Mouse (Mus musculus) intestine, embryonic 16.5 days (tissue): Measurements from ENCODE around the gene Pmf1. TPM values are rescaled to one million over a fixed set of nuclear protein-coding genes. Genes with fewer than 3 reads are reported as not detected.

ENCODE experiments used
- ATAC-seq: fragments of 200-750 bp; cut with Nextera tagmentation; 2 replicates; pipeline ENCODE4 v1.8.0; 2017; ENCODE audit warnings: moderate TSS enrichment, moderate library complexity
- H3K27ac ChIP-seq: fragments of 300-500 bp; sonication (generic); 2 replicates; pipeline ENCODE4 v1.5.1; 2014; ENCODE audit warnings: mild to moderate bottlenecking, low read length
- H3K27me3 ChIP-seq: fragments of 300-500 bp; sonication (generic); replicated peaks from 2 replicates; pipeline ENCODE4 v1.6.1; 2014; ENCODE audit warnings: low read length, control low read depth, mixed read lengths; ENCODE audit not compliant: control insufficient read depth, insufficient read depth
- H3K36me3 ChIP-seq: fragments of 300-500 bp; sonication (generic); 2 replicates; pipeline ENCODE4 v1.6.1; 2014; ENCODE audit warnings: low read length, control low read depth; ENCODE audit not compliant: control insufficient read depth, insufficient read depth
- H3K4me1 ChIP-seq: fragments of 300-500 bp; sonication (generic); 2 replicates; pipeline ENCODE4 v1.6.1; 2014; ENCODE audit warnings: low read length, control low read depth, mixed read lengths; ENCODE audit not compliant: control insufficient read depth, insufficient read depth
- H3K4me2 ChIP-seq: fragments of 300-500 bp; sonication (generic); 2 replicates; pipeline ENCODE4 v1.6.1; 2014; ENCODE audit warnings: low read depth, low read length, control low read depth
- H3K4me3 ChIP-seq: fragments of 300-500 bp; sonication (generic); 2 replicates; pipeline ENCODE4 v1.5.1; 2014; ENCODE audit warnings: mild to moderate bottlenecking, low read length
- H3K9ac ChIP-seq: fragments of 300-500 bp; sonication (generic); 2 replicates; pipeline ENCODE4 v1.6.1; 2014; ENCODE audit warnings: low read depth, low read length
- H3K9me3 ChIP-seq: fragments of 300-500 bp; sonication (generic); 2 replicates; pipeline ENCODE4 v1.6.1; 2016; ENCODE audit warnings: low read length, control low read depth; ENCODE audit not compliant: control insufficient read depth
- WGBS: fragments of 180-500 bp; shearing (Covaris S2); extraction: QIAGEN DNeasy Blood & Tissue Kit; methylation state at CpG from one replicate; pipeline ENCODE4 v1.1.7; 2014; 5-methylcytosine and 5-hydroxymethylcytosine counted together
- polyA plus RNA-seq: library from polyadenylated mRNA; unstranded; fragments of >200 nt; fragmentation: Nextera tagmentation; extraction: Ambion mirVana; gene quantifications from 2 replicates; pipeline ENCODE4 v1.2.1, GENCODE M21; 2015

Gene Pmf1
- polyA plus RNA-seq, 1 experiment from 2014 or later: 129 TPM

- H3K27ac ChIP-seq: peak overlapping the region; percentile 40; the same call in 1 of the 2 replicates
- peak overlapping the region; percentile 45; the same call in 1 of the 2 replicates for H3K9ac ChIP-seq
- H3K4me2 ChIP-seq: peak overlapping the region; percentile 44
- H3K9me3 ChIP-seq: no peaks in the 10 kb centered on the region
- H3K4me3 ChIP-seq: peak overlapping the region; percentile 29; the same call in 1 of the 2 replicates
- no peak for ATAC-seq
- WGBS: 19% methylated on average over 2 of the region's 2 CpGs
- 0 out of 2 replicates have a peak, but pooled peaks cover 4% of the 10 kb centered on the region for H3K36me3 ChIP-seq
- H3K27me3 ChIP-seq: no peaks in the 10 kb centered on the region
- peaks cover 28% of the 10 kb centered on the region for H3K4me1 ChIP-seq
These were observed 15.2 kb upstream of the Pmf1 start for GRCm38 (mm10) chr3:88425330-88425689.

- no peaks in the 10 kb centered on the region for H3K9me3 ChIP-seq
- peak within 1 kb of the TSS; percentile 84 for H3K4me2 ChIP-seq
- ATAC-seq: peak; percentile 97
- WGBS: 1% methylated on average over 35 of the region's 35 CpGs
- peaks cover 28% of the 10 kb centered on the region for H3K4me1 ChIP-seq
- 0 out of 2 replicates have a peak, but pooled peaks cover 4% of the 10 kb centered on the region for H3K36me3 ChIP-seq
- H3K27me3 ChIP-seq: no peaks in the 10 kb centered on the region
- H3K4me3 ChIP-seq: peak within 1 kb of the TSS; percentile 85
- H3K27ac ChIP-seq: peak within 1 kb of the TSS; percentile 40; the same call in 1 of the 2 replicates
- H3K9ac ChIP-seq: peak within 1 kb of the TSS; percentile 79
These were observed 14.6 kb upstream of the Pmf1 start, which contains the start of gene Slc25a44 for GRCm38 (mm10) chr3:88424605-88425329. Gene Slc25a44, minus strand, starts transcription at chr3:88425139.

- Histone ChIP-seq H3K9ac (peak overlapping the region; percentile 30), H3K36me3 (peaks cover 9% of the 10 kb centered on the region; the same call in 1 of the 2 replicates), H3K4me3 (no peak overlapping the region), H3K4me2 (no peak overlapping the region), H3K4me1 (peaks cover 28% of the 10 kb centered on the region), H3K27ac (peak overlapping the region; percentile 12), H3K27me3 (no peaks in the 10 kb centered on the region), H3K9me3 (no peaks in the 10 kb centered on the region)
- ATAC-seq: peak; percentile 54
- WGBS: 33% methylated on average over 9 of the region's 9 CpGs
These were observed 12.0 kb upstream of the Pmf1 start for GRCm38 (mm10) chr3:88422020-88422720.

- Histone ChIP-seq H3K27me3 (no peaks in the 10 kb centered on the region), H3K9me3 (no peaks in the 10 kb centered on the region), H3K4me1 (peaks cover 34% of the 10 kb centered on the region), H3K27ac (no peak overlapping the region), H3K4me3 (no peak overlapping the region), H3K4me2 (no peak overlapping the region), H3K9ac (no peak overlapping the region), H3K36me3 (peaks cover 13% of the 10 kb centered on the region)
- 94% methylated on average over 19 of the region's 19 CpGs for WGBS
- ATAC-seq: no peak
These were observed 10.6 kb upstream of the Pmf1 start for GRCm38 (mm10) chr3:88420771-88421170.

- Histone ChIP-seq H3K36me3 (peaks cover 13% of the 10 kb centered on the region), H3K4me2 (no peak overlapping the region), H3K4me1 (peaks cover 27% of the 10 kb centered on the region), H3K9me3 (no peaks in the 10 kb centered on the region), H3K27ac (no peak overlapping the region), H3K27me3 (no peaks in the 10 kb centered on the region), H3K4me3 (no peak overlapping the region), H3K9ac (no peak overlapping the region)
- WGBS: 78% methylated on average over 6 of the region's 6 CpGs
- no peak for ATAC-seq
These were observed 7.9 kb upstream of the Pmf1 start for GRCm38 (mm10) chr3:88418016-88418415.

- Histone ChIP-seq H3K4me3 (no peak overlapping the region), H3K4me1 (peaks cover 16% of the 10 kb centered on the region), H3K4me2 (no peak overlapping the region), H3K9me3 (no peaks in the 10 kb centered on the region), H3K27me3 (no peaks in the 10 kb centered on the region), H3K9ac (0 out of 2 replicates have a peak overlapping the region, but pooled peaks have one; percentile 34), H3K36me3 (peaks cover 11% of the 10 kb centered on the region), H3K27ac (peak overlapping the region; percentile 57)
- 47% methylated on average over 4 of the region's 4 CpGs for WGBS
- ATAC-seq: peak; percentile 54
These were observed 5.5 kb upstream of the Pmf1 start for GRCm38 (mm10) chr3:88415668-88416067.

- Histone ChIP-seq H3K4me1 (peaks cover 31% of the 10 kb centered on the region), H3K27ac (no peak overlapping the region), H3K9me3 (no peaks in the 10 kb centered on the region), H3K27me3 (no peaks in the 10 kb centered on the region), H3K4me2 (no peak overlapping the region), H3K9ac (no peak overlapping the region), H3K4me3 (no peak overlapping the region), H3K36me3 (peaks cover 5% of the 10 kb centered on the region)
- no peak for ATAC-seq
- WGBS: 83% methylated on average over 11 of the region's 11 CpGs
These were observed 2.5 kb upstream of the Pmf1 start for GRCm38 (mm10) chr3:88412636-88413035.

- Histone ChIP-seq H3K27me3 (no peaks in the 10 kb centered on the region), H3K4me2 (no peak overlapping the region), H3K27ac (peak overlapping the region; percentile 25), H3K36me3 (peaks cover 4% of the 10 kb centered on the region; the same call in 1 of the 2 replicates), H3K4me3 (no peak overlapping the region), H3K9ac (no peak overlapping the region), H3K9me3 (no peaks in the 10 kb centered on the region), H3K4me1 (peaks cover 36% of the 10 kb centered on the region)
- 72% methylated on average over 4 of the region's 4 CpGs for WGBS
- ATAC-seq: no peak
These were observed 1.6 kb upstream of the Pmf1 start for GRCm38 (mm10) chr3:88411681-88412080.

GRCm38 (mm10) chr3:88410645-88411031 is 507 bp upstream of the Pmf1 start:
- no peaks in the 10 kb centered on the region for H3K27me3 ChIP-seq
- H3K4me1 ChIP-seq: peaks cover 30% of the 10 kb centered on the region
- peak overlapping the region; percentile 84 for H3K27ac ChIP-seq
- peak; percentile 26 for ATAC-seq
- peak overlapping the region; percentile 54 for H3K4me2 ChIP-seq
- WGBS: 20% methylated on average over 7 of the region's 7 CpGs
- peak overlapping the region; percentile 89 for H3K9ac ChIP-seq
- peak overlapping the region; percentile 64 for H3K4me3 ChIP-seq
- no peaks in the 10 kb centered on the region for H3K9me3 ChIP-seq
- H3K36me3 ChIP-seq: no peaks in the 10 kb centered on the region
